20 mouse cellular contexts compared by ENCODE assay signal in genomic region chr10:71044410-71044809, GRCm38 (mm10).
"Had no signal": no experiment of that assay in that cellular context is flagged by ENCODE, and none has a peak within 500 bp of the region (broad histone marks: within the 10 kb centered on the region; RNA-seq: fewer than 3 reads in every experiment).

No protein-coding gene starts in this region.

- H3K27ac ChIP-seq: limb, embryonic 12.5 days; limb, embryonic 15.5 days; liver, embryonic 14.5 days; macrophage; midbrain, embryonic 12.5 days; neural tube, embryonic 13.5 days; stomach, embryonic 15.5 days had no signal

- DNase-seq: kidney, adult 9 months; kidney, postnatal 14 days; kidney, postnatal 4 days; left cerebral cortex, postnatal 4 days; liver, postnatal 0 days; lung, embryonic 14.5 days; retina, postnatal 1 day; right cerebral cortex, postnatal 25 days; spleen, adult 18-20 months; thymus, postnatal 25 days had no signal

- H3K36me3 ChIP-seq: limb, embryonic 15.5 days; midbrain, embryonic 12.5 days; neural tube, embryonic 13.5 days; stomach, embryonic 15.5 days had no signal

- H3K4me1 ChIP-seq: limb, embryonic 12.5 days; limb, embryonic 15.5 days; midbrain, embryonic 12.5 days; neural tube, embryonic 13.5 days; stomach, embryonic 15.5 days had no signal

- H3K9me3 ChIP-seq: limb, embryonic 12.5 days; limb, embryonic 15.5 days; midbrain, embryonic 12.5 days; neural tube, embryonic 13.5 days; stomach, embryonic 15.5 days had no signal

- H3K4me3 ChIP-seq: limb, embryonic 12.5 days; limb, embryonic 15.5 days; midbrain, embryonic 12.5 days; myocyte; neural tube, embryonic 13.5 days; stomach, embryonic 15.5 days had no signal

- H3K27me3 ChIP-seq: limb, embryonic 12.5 days; limb, embryonic 15.5 days; midbrain, embryonic 12.5 days; neural tube, embryonic 13.5 days; stomach, embryonic 15.5 days had no signal

- ATAC-seq: liver, postnatal 0 days; lung, postnatal 0 days had no signal

- H3K9ac ChIP-seq: limb, embryonic 12.5 days; limb, embryonic 15.5 days; liver, embryonic 14.5 days; liver, postnatal 0 days; lung, embryonic 14.5 days; midbrain, embryonic 12.5 days; neural tube, embryonic 13.5 days; stomach, embryonic 15.5 days had no signal

- H3K4me2 ChIP-seq: limb, embryonic 12.5 days; limb, embryonic 15.5 days; liver, embryonic 11.5 days; lung, embryonic 14.5 days; midbrain, embryonic 12.5 days; neural tube, embryonic 13.5 days; stomach, embryonic 15.5 days had no signal
